Mouse (Mus musculus) G1E (cell line): ENCODE results near the gene Nox3. TPM values are rescaled to one million over a fixed set of nuclear protein-coding genes. Genes with fewer than 3 reads are reported as not detected.

ENCODE experiments used
- ATAC-seq: 2 replicates; pipeline ENCODE4 v1.8.0; 2016; ENCODE audit warnings: mild to moderate bottlenecking; ENCODE audit not compliant: insufficient number of reproducible peaks, poor library complexity, low FRiP score, severe bottlenecking; ENCODE audit errors: extremely low read depth
- DNase-seq: peaks from one replicate; pipeline ENCODE4 v3.0.0; 2012; ENCODE audit warnings: low spot score
- H3K27me3 ChIP-seq: 2 replicates; pipeline ENCODE4 v1.6.1; 2012; ENCODE audit warnings: mild to moderate bottlenecking, low read length, inconsistent platforms; ENCODE audit not compliant: insufficient read depth
- H3K36me3 ChIP-seq: replicated peaks from 2 replicates; pipeline ENCODE3; 2012; ENCODE audit warnings: mild to moderate bottlenecking, inconsistent platforms
- H3K4me1 ChIP-seq: 2 replicates; pipeline ENCODE4 v1.6.1; 2012; ENCODE audit warnings: low read depth, low read length, inconsistent platforms, mixed read lengths; ENCODE audit not compliant: insufficient read depth
- H3K4me3 ChIP-seq: 2 replicates; pipeline ENCODE4 v1.5.1; 2012; ENCODE audit warnings: low read depth, mild to moderate bottlenecking, inconsistent platforms, low read length, moderate library complexity, mixed read lengths
- H3K9me3 ChIP-seq: replicated peaks from 2 replicates; pipeline ENCODE4 v1.6.1; 2012; ENCODE audit warnings: inconsistent platforms
- CTCF ChIP-seq: IDR thresholded peaks from 2 replicates; pipeline ENCODE4 v1.5.1; 2012; ENCODE audit warnings: low read depth, low read length, inconsistent platforms, mixed read lengths
- GATA1 ChIP-seq: IDR thresholded peaks from 2 replicates; pipeline ENCODE4 v1.6.1; 2012; ENCODE audit warnings: borderline replicate concordance, low read length, inconsistent platforms, mixed read lengths
- GATA2 ChIP-seq: IDR thresholded peaks from 2 replicates; pipeline ENCODE4 v1.6.1; 2012; ENCODE audit warnings: low read depth, low read length, inconsistent platforms, borderline replicate concordance
- POLR2AphosphoS5 ChIP-seq: IDR thresholded peaks from 2 replicates; pipeline ENCODE4 v1.6.1; 2012; ENCODE audit warnings: low read depth, low read length, inconsistent platforms; ENCODE audit not compliant: insufficient replicate concordance
- TAL1 ChIP-seq: conservative IDR thresholded peaks from 2 replicates; pipeline ENCODE4 v1.6.1; 2012; ENCODE audit warnings: low read depth, low read length, inconsistent platforms, mixed read lengths
- polyA plus RNA-seq: library from polyadenylated mRNA; stranded (reverse); fragments of >175 nt; gene quantifications from 2 replicates; pipeline ENCODE4 v1.2.3, GENCODE M21; 2012
- total RNA-seq, 2 experiments: library from RNA; stranded (forward) in 1 of 2; stranded (reverse) in 1 of 2; fragments of 200-1000 nt in 1 of 2; fragments of >200 nt in 1 of 2; fragmentation: Nextera tagmentation in 1 of 2; gene quantifications; 2 replicates each; pipeline ENCODE4 v1.2.3; 2014 to 2017

Gene Nox3
- total and polyA plus RNA-seq, 3 experiments, result not detected

DNA sequence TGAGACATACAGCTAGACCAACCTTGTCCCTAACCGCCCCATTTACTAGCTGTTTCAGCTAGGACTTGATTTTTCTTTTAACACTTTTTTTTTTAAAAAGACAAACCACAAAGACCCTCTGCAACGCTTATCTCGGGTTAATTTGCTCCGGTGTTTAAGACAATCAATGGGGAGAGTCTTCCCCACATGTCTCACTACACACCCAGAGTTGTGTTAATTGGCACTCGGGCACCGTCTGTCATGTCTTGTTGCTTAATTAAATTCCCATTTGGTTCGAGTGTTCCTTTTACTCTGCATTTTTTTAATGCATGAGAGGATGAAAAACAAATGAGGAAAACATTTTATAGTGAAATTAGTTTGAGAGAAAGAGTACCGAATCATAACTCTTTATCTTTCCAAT lies 3.2 kb downstream of the Nox3 start:
- Histone ChIP-seq H3K9me3 (no peaks in the 10 kb centered on the region), H3K27me3 (no peaks in the 10 kb centered on the region), H3K4me3 (no peak overlapping the region), H3K36me3 (no peaks in the 10 kb centered on the region), H3K4me1 (no peaks in the 10 kb centered on the region)
- TF ChIP-seq CTCF (no peak), TAL1 (no peak), GATA1 (no peak), POLR2AphosphoS5 (no peak), GATA2 (no peak)
- DNase-seq (no peak), ATAC-seq (no peak)

DNA sequence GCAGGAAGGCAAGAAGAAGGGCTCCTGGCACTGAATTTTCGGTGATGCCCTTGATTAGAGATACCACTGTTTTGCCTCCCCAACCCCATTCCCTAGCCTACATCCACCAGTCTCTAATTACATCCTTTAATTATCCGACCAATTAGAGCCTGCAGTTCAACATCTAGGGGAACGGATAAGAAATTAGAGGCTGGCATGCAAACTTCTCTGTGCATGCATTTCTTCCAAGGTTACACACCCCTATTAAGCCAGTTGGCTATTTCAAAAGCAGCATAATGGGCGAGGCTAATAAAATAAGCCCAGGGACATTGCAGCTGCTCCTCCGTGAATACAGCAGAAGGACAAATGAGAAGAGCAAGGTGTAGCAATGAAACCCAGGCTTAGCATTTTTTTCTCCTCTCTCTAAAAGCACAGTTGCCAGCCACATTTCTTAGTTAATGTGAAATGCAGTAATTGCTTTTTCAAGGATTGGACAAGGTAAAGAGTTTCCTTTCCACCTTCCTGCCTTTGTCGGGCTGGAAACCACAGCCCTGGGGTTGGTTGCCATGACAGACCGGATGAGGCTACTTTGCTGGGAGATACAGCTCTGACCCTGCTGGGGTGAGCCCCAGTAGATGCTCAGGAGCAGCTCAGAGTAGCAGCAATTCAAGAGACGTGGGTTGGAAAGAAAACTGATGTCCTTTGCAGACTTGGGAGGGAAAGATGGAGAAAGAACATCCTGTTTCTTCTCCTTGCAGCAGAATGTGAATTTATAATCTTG lies 5.4 kb downstream of the Nox3 start:
- DNase-seq (no peak), ATAC-seq (no peak)
- H3K4me1 ChIP-seq, result no peaks in the 10 kb centered on the region
- H3K9me3 ChIP-seq, result no peaks in the 10 kb centered on the region
- TF ChIP-seq GATA1 (no peak), CTCF (no peak), POLR2AphosphoS5 (no peak)
- no peak overlapping the region for H3K4me3 ChIP-seq
- H3K27me3 ChIP-seq, result no peaks in the 10 kb centered on the region
- no peaks in the 10 kb centered on the region for H3K36me3 ChIP-seq

DNA sequence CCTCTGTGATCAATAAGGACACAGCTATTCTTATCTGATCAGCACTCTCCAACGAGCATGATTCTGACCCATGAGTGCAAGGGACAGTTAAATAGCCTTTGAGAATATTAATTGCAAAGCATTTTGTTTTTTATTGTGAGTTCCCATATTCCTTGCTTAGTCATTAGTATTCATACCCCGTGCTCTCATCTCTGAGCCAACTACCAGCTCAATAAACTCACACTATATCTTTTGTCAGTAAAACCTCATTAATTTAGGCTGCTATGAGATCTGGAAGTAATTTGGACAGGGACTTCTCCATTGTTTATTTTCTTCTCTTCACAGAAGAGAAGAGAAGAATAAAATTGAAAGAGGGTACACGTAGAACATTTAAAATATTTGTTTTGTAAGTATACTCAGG lies 12.4 kb downstream of the Nox3 start:
- no peaks in the 10 kb centered on the region for H3K4me1 ChIP-seq
- no peaks in the 10 kb centered on the region for H3K27me3 ChIP-seq
- no peaks in the 10 kb centered on the region for H3K36me3 ChIP-seq
- no peak overlapping the region for H3K4me3 ChIP-seq
- DNase-seq (no peak), ATAC-seq (no peak)
- no peaks in the 10 kb centered on the region for H3K9me3 ChIP-seq
- TF ChIP-seq GATA2 (no peak), TAL1 (no peak), POLR2AphosphoS5 (no peak), CTCF (no peak), GATA1 (no peak)

DNA sequence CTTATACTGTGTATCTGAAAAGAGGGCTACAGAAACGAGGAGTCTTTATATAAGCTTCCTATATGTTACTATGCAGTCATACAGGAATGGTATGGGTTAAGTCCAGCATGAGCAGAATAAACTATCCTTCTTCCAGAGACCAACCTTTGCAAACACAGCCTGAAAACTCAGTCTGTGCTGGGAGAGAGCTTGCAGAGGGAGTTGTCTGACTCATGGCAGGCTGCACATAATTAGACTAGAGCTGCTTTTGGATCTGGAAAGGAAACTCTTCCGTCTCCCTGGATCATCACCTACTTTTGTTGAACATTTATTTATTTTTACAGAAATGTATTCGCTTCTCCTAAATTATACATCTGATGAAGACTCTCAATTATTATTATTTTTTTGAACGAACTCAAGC lies 26.8 kb downstream of the Nox3 start:
- ATAC-seq, result no peak
- no peak for DNase-seq
- no peaks in the 10 kb centered on the region for H3K9me3 ChIP-seq
- TF ChIP-seq GATA1, result no peak
- TF ChIP-seq CTCF, result no peak
- no peak for TF ChIP-seq POLR2AphosphoS5
- TF ChIP-seq TAL1, result no peak
- no peak for TF ChIP-seq GATA2
- H3K4me3 ChIP-seq, result no peak overlapping the region
- no peaks in the 10 kb centered on the region for H3K4me1 ChIP-seq
- H3K36me3 ChIP-seq, result no peaks in the 10 kb centered on the region
- peaks cover 3% of the 10 kb centered on the region; the same call in 1 of the 2 replicates for H3K27me3 ChIP-seq

DNA sequence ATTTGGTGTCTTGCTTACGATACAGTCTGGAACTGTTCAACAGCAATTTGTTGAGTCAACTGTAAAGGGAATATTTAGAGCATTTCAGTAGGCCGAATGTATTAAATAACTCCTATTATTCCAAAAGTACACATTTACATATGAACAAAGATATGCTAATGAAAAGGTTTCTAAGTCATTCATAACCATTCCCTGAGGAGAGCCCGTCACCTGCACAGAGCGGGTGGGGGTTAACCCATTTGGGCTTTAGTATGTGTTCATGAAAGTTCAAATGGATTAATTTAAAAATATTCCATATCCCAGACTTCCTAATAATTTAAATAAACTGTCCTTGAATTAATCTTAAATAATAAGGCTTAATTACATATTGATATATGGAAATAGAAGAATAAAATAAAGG lies 28.8 kb downstream of the Nox3 start:
- Histone ChIP-seq H3K27me3 (peaks cover 3% of the 10 kb centered on the region; the same call in 1 of the 2 replicates), H3K9me3 (no peaks in the 10 kb centered on the region), H3K4me1 (no peaks in the 10 kb centered on the region), H3K36me3 (no peaks in the 10 kb centered on the region), H3K4me3 (no peak overlapping the region)
- ATAC-seq (no peak), DNase-seq (no peak)
- TF ChIP-seq POLR2AphosphoS5, result no peak
- no peak for TF ChIP-seq GATA1
- no peak for TF ChIP-seq TAL1
- no peak for TF ChIP-seq CTCF
- TF ChIP-seq GATA2, result no peak

DNA sequence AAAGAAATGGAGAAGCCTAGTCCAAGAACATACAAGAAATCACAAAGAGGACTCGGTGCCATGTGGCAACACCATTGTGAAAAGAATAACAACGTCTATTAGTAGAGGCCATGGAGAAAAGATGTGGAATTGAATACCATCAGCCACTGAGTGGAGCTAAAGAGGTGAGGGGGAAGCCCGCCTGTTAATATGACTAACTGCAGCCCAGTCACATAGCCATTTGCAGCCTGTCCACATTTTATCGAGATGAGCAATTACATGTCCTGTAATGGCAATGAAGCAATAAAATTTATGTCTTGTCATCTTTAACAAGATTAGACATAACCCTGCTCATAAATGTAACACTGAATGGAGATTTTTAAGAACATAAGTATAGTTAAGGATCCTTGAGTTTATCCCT lies 30.7 kb downstream of the Nox3 start:
- ATAC-seq (no peak), DNase-seq (no peak)
- Histone ChIP-seq H3K9me3 (no peaks in the 10 kb centered on the region), H3K27me3 (no peaks in the 10 kb centered on the region), H3K4me3 (no peak overlapping the region), H3K36me3 (no peaks in the 10 kb centered on the region), H3K4me1 (no peaks in the 10 kb centered on the region)
- TF ChIP-seq POLR2AphosphoS5, result no peak
- no peak for TF ChIP-seq GATA1
- TF ChIP-seq CTCF, result no peak
- no peak for TF ChIP-seq TAL1
- TF ChIP-seq GATA2, result no peak

DNA sequence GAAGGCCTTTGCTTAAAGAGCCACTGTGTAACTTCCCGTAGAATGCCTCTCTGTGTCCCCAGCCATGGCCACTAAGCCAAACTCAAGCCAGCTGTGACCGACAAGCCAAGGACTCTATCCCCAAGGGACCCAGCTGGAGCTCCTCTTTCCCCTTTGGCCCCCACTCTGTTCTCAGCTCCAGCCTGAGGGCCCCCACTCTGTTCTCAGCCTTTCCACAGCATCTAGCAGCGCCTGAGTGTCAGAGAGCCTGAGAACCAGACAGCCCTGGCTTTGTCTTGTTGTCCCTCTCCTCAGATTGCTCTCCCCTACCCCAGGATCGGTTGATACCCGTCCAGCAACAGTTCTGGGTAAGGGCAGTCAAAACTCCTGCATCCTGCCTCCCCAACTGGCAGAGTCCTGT lies 36.6 kb downstream of the Nox3 start:
- H3K4me3 ChIP-seq, result no peak overlapping the region
- H3K27me3 ChIP-seq, result peaks cover 6% of the 10 kb centered on the region
- no peaks in the 10 kb centered on the region for H3K9me3 ChIP-seq
- DNase-seq (no peak), ATAC-seq (no peak)
- H3K4me1 ChIP-seq, result no peaks in the 10 kb centered on the region
- TF ChIP-seq CTCF, result no peak
- TF ChIP-seq TAL1, result no peak
- TF ChIP-seq GATA1, result no peak
- no peak for TF ChIP-seq POLR2AphosphoS5
- TF ChIP-seq GATA2, result no peak
- no peaks in the 10 kb centered on the region for H3K36me3 ChIP-seq
